In genomic region chr4:125912444-125913049, GRCm38 (mm10) we compare ENCODE assay signal across 9 mouse cellular contexts.
DNase-seq lines count a peak whose midpoint lies in the region; ATAC-seq lines count a peak whose summit lies in the region.
"Had no signal": no experiment of that assay in that cellular context is flagged by ENCODE, and none has a peak within 500 bp of the region (broad histone marks: within the 10 kb centered on the region; RNA-seq: fewer than 3 reads in every experiment).

No protein-coding gene starts in this region.

- ATAC-seq in embryonic facial prominence, embryonic 14.5 days (ENCODE audit: low read depth), result no peak
- peak; percentile 36 for ATAC-seq in hindbrain, embryonic 12.5 days (ENCODE audit: low FRiP score)

- H3K27me3 ChIP-seq in embryonic facial prominence, embryonic 14.5 days (replicated peaks; ENCODE audit: control insufficient read depth, insufficient read depth, low read length), result peaks cover 28% of the 10 kb centered on the region
- peaks cover 25% of the 10 kb centered on the region for H3K27me3 ChIP-seq in hindbrain, embryonic 12.5 days

- H3K9me3 ChIP-seq in embryonic facial prominence, embryonic 14.5 days (ENCODE audit: control insufficient read depth, low read length), result no peaks in the 10 kb centered on the region
- no peaks in the 10 kb centered on the region for H3K9me3 ChIP-seq in hindbrain, embryonic 12.5 days (replicated peaks)
- H3K9me3 ChIP-seq: lung, embryonic 15.5 days had no signal

- no peaks in the 10 kb centered on the region for H3K36me3 ChIP-seq in embryonic facial prominence, embryonic 14.5 days (ENCODE audit: control insufficient read depth, insufficient read depth, low read length)
- no peaks in the 10 kb centered on the region for H3K36me3 ChIP-seq in hindbrain, embryonic 12.5 days
- H3K36me3 ChIP-seq: lung, embryonic 15.5 days had no signal

- H3K4me3 ChIP-seq in embryonic facial prominence, embryonic 14.5 days (ENCODE audit: low read depth, low read length), result no peak overlapping the region
- no peak overlapping the region for H3K4me3 ChIP-seq in hindbrain, embryonic 12.5 days
- H3K4me3 ChIP-seq: lung, embryonic 15.5 days had no signal

- WGBS in embryonic facial prominence, embryonic 14.5 days, result 25% methylated on average over 8 of the region's 8 CpGs
- 19% methylated on average over 8 of the region's 8 CpGs for WGBS in hindbrain, embryonic 12.5 days

- no peak overlapping the region for H3K9ac ChIP-seq in embryonic facial prominence, embryonic 14.5 days (ENCODE audit: low read depth, low read length)
- no peak overlapping the region for H3K9ac ChIP-seq in hindbrain, embryonic 12.5 days
- H3K9ac ChIP-seq: lung, embryonic 15.5 days had no signal

- peak; percentile 31 for DNase-seq in gastrocnemius, adult 18-20 months (ENCODE audit: low spot score)
- no peak for DNase-seq in gastrocnemius, postnatal 25 days
- peak; percentile 64 for DNase-seq in adrenal gland, postnatal 25 days
- peak; percentile 70 for DNase-seq in embryonic facial prominence, embryonic 14.5 days (ENCODE audit: low spot score)
- DNase-seq in layer of hippocampus, postnatal 10 days (ENCODE audit: low spot score in 2 of 2), result peak; percentile 74 to 78
- peak; percentile 7 for DNase-seq in lung, postnatal 25 days (ENCODE audit: low spot score)
- peak; percentile 47 for DNase-seq in right cerebral cortex, postnatal 4 days

- H3K27ac ChIP-seq in embryonic facial prominence, embryonic 14.5 days (replicated peaks; ENCODE audit: low read depth, low read length), result no peak overlapping the region
- no peak overlapping the region for H3K27ac ChIP-seq in hindbrain, embryonic 12.5 days
- H3K27ac ChIP-seq: lung, embryonic 15.5 days had no signal

- no peaks in the 10 kb centered on the region for H3K4me1 ChIP-seq in embryonic facial prominence, embryonic 14.5 days (ENCODE audit: control insufficient read depth, insufficient read depth, low read length)
- H3K4me1 ChIP-seq in hindbrain, embryonic 12.5 days, result peaks cover 25% of the 10 kb centered on the region
- H3K4me1 ChIP-seq: lung, embryonic 15.5 days had no signal

- no peak overlapping the region for H3K4me2 ChIP-seq in embryonic facial prominence, embryonic 14.5 days (ENCODE audit: low read depth, low read length)
- H3K4me2 ChIP-seq in hindbrain, embryonic 12.5 days (replicated peaks), result no peak overlapping the region
- H3K4me2 ChIP-seq: lung, embryonic 15.5 days had no signal
